Mouse (Mus musculus) heart, postnatal 0 days (tissue): Measurements from ENCODE around the gene Adgrg1.

ENCODE experiments used
- CTCF ChIP-seq: IDR thresholded peaks from 2 replicates; pipeline ENCODE4 v1.5.1; 2016; ENCODE audit warnings: antibody characterized with exemption, control low read depth, low read depth
- EP300 ChIP-seq: IDR thresholded peaks from 2 replicates; pipeline ENCODE4 v1.6.1; 2016; ENCODE audit warnings: antibody characterized with exemption, low read depth

- TF ChIP-seq CTCF (no peak), EP300 (no peak)
Measured at GRCm38 (mm10) chr8:95059812-95060533, 85.4 kb downstream of the Adgrg1 start.
